Mouse (Mus musculus): ENCODE results near the gene Plin5.

The Plin5 gene

DNA sequence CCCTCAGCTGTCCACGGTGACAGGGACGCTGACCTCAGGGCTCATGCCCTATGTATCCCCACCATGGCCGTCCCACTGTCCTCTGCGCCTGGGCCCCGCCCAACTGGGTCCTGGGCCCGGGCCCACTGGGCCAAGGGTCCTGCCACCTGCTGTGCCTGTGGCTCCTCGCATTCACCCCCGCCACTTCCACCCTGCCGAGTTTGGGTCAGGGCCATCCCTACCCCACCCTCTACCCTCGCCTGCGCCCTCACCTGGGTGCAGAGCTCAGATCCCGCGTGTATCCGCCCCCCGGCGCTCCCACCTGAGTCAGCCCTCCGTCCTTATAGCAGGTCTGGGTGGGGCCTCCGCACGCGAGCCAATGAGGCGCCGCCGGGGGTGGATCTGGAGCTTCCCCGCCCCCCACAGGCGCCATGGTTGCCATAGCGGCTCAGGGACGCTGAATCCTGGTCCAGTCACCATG lies at the start of gene Plin5:
Gene Plin5, minus strand, starts transcription at position 346 of the 460 bp plus-strand sequence.
- CTCF ChIA-PET = interaction anchor here (0.6 to 1.5 kb wide), 17 partner anchors 8 to 240 kb away, joined by 3 to 10 read pairs (median 4); partner anchors contain the start of genes Sh3gl1 (in 2 of the 4), Fem1a (in 1 of the 4), Hdgfl2 (in 1 of the 4) and Plin4 (in 1 of the 4)

DNA sequence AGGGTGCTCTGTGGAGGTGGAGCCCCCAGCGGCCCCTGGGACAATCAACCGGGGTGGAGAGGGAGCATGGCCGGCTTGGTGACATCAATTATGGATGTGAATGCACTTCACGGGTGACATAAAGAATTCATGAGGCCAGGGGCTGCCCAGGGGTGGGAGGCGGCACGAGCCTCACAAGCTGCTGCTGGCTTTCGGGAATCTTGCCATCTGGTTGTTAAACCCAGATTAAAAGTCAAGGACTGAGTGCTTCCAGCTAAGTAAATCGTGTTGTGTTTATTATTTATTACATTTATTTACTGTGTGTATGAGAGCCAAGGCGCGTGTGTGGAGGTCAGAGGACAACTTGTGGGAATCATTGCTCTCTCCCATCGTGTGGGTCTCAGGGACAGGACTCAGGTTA lies 48.3 kb upstream of the Plin5 start:
- CTCF ChIA-PET = interaction anchor here in 2 of 4 experiments (0.5 to 1.8 kb wide), 3 partner anchors 90 to 462 kb away, joined by 3 to 5 read pairs (median 4); partner anchors contain the start of gene Catsperd (in 1 of the 2)
- POLR2A ChIA-PET = interaction anchor here in 2 of 4 experiments (0.5 to 1.8 kb wide), 7 partner anchors 16 to 213 kb away, joined by 3 to 6 read pairs (median 3); partner anchors contain the start of genes Dpp9 (in 1 of the 2), Ebi3 (in 1 of the 2) and Sema6b (in 1 of the 2)

More for the DNA sequence above, at the start of gene Plin5:
- POLR2A ChIA-PET = interaction anchor here in 3 of 4 experiments (0.8 to 1.9 kb wide), 24 partner anchors 9 to 510 kb away, joined by 3 to 10 read pairs (median 3); partner anchors contain the start of genes Hdgfl2 (in 2 of the 3), Ubxn6 (in 2 of the 3), Chaf1a (in 1 of the 3) and Lonp1 (in 1 of the 3)

DNA sequence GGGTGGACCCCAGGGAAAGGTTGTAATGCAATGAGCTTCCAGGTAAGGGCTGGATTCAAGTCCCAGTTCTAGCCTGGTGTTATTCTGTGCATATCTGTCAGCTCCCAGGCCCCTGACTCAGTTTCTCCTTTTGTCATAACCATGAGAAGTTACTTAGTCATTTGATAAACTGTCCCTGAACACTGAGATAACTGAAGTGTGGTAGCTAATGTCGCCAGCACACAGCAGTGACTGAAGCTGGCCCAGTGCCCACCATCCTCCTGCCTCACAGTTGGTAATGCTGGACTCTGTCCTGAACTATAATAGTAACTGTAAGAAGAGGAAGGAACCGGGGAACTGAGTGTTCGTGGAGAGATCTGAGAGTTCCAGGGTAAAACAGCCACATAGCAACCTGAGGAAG lies 47.1 kb upstream of the Plin5 start:
- CTCF ChIA-PET = interaction anchor here in 2 of 4 experiments (1.3 to 1.8 kb wide), 2 partner anchors 33 to 91 kb away, joined by 4 to 6 read pairs; no protein-coding TSS in a partner anchor
- POLR2A ChIA-PET = interaction anchor here in 2 of 4 experiments (1.0 to 1.8 kb wide), 7 partner anchors 9 to 136 kb away, joined by 3 to 6 read pairs (median 3); partner anchors contain the start of genes Chaf1a (in 1 of the 2), Dpp9 (in 1 of the 2), Hdgfl2 (in 1 of the 2) and Sema6b (in 1 of the 2)

DNA sequence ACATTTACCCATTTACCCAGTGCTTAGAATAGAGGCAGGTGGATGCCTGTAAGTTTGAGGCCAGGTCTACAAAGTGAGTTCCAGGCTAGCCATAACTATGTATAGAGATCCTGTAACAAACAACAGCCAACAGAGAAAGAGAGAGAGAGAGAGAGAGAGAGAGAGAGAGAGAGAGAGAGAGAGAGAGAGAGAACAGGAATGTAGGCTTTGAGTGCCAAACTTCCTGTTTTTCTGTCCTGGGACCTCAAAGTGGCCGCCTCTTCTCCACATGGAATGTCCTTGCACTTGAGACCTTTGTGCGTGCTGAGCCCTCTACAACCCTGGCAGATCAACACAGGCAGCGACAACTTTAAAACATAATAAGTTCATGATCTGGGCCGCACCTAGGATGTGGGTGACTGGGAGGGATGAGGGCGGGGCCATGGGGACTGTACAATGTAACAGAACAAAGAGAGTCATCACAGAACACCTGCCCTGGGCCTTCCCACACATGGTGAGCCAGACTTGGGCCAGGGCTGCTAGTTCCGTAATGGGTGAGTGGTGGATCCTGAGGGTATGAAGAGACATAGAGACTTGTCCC lies 46.2 kb upstream of the Plin5 start:
- ChIA-PET POLR2A (interaction anchor here in 2 of 4 experiments (1.0 to 1.3 kb wide), 6 partner anchors 11 to 137 kb away, joined by 3 to 4 read pairs (median 3); partner anchors contain the start of genes Chaf1a (in 1 of the 2), Dpp9 (in 1 of the 2) and Hdgfl2 (in 1 of the 2)), CTCF (interaction anchor here in 1 of 4 experiments (1.3 kb wide), 1 partner anchor 32 kb away, joined by 6 read pairs; no protein-coding TSS in a partner anchor)

DNA sequence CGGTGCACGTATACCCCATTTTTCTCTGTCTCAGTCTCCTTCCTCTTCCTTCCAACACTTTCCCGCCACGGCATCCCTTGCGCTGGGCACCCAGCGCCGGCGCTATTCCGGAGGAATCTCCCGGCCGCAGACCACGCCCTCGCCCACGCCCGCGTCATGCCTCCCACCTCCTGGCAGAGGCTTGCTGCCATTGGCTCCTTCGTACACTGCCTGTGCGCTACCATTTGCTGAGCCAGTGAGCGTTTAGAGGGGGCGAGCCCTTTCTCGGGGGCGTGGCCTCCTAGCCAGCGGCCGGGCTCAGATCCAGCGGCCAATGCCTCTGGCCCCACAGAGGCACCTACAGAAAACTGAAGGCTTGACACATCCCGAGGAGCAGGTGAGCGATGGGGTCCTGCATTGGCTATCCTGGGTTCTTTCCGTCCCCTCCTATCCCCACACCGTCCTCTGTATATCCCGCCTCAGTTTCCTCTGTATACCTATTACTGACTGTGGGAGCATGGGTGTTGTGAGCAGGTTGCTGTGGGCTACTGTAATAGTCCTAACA lies 44.9 kb upstream of the Plin5 start, which contains the start of gene Tnfaip8l1:
Gene Tnfaip8l1, plus strand, starts transcription at position 247 of the 544 bp plus-strand sequence.
- POLR2A ChIA-PET = interaction anchor here in 1 of 4 experiments (1.1 to 1.3 kb wide), 2 partner anchors 31 to 54 kb away, joined by 3 read pairs; no protein-coding TSS in a partner anchor

DNA sequence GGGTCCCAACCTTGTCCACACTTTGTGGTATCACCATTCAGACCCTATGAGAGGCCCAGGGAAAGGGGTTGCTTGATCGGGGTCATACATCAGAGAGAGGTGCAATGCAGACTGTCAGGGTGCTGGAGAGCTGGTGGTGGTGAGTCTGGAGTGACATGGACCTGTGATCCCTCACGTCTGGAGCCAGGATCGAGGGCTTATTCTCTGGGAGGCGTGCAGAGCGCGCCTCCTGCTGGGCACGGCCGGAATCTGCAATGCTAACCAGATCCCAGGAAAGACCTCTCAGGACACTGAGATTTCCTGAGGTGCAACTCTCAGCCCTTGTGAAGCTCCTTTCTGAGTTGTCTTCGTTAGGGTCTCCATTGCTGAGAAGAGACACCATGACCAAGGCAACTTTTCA lies 42.3 kb upstream of the Plin5 start:
- CTCF ChIA-PET = interaction anchor here (0.6 to 3.6 kb wide), 40 partner anchors 9 to 493 kb away, joined by 3 to 29 read pairs (median 4); partner anchors contain the start of genes Sema6b (in 2 of the 4), Dpp9 (in 1 of the 4), Kdm4b (in 1 of the 4) and Lonp1 (in 1 of the 4)
- POLR2A ChIA-PET = interaction anchor here in 3 of 4 experiments (0.7 to 1.8 kb wide), 16 partner anchors 9 to 120 kb away, joined by 3 to 7 read pairs (median 4); partner anchors contain the start of genes Chaf1a (in 1 of the 3), Hdgfl2 (in 1 of the 3), Plin5 (in 1 of the 3) and Ubxn6 (in 1 of the 3)

More for the DNA sequence above, 44.9 kb upstream of the Plin5 start, which contains the start of gene Tnfaip8l1:
- CTCF ChIA-PET = interaction anchor here in 1 of 4 experiments (3.6 kb wide), 1 partner anchor 31 kb away, joined by 29 read pairs; no protein-coding TSS in a partner anchor

DNA sequence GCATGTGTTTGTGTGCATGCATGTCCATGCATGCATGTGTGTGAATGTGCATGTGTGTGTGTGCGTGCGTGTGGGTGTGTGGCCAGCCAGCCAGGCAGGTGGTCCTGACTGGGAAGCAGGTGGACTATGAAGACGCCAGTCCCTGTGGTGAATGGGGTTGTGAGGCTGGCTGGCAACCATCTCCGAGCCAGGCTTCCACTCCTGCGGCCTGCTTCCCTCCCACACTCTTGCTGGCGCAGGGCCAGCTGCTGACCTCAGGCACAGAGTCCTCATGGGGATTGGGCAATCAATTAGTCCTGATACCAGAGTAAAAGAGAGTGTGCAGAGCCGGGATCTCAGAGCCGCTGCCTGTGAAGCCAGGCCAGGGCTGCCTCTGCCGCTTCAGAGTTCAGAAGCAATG lies 36.2 kb upstream of the Plin5 start:
- ChIA-PET CTCF (interaction anchor here in 2 of 4 experiments (0.5 to 1.5 kb wide), 2 partner anchors 22 to 369 kb away, joined by 3 read pairs; no protein-coding TSS in a partner anchor), POLR2A (no interaction called here)

DNA sequence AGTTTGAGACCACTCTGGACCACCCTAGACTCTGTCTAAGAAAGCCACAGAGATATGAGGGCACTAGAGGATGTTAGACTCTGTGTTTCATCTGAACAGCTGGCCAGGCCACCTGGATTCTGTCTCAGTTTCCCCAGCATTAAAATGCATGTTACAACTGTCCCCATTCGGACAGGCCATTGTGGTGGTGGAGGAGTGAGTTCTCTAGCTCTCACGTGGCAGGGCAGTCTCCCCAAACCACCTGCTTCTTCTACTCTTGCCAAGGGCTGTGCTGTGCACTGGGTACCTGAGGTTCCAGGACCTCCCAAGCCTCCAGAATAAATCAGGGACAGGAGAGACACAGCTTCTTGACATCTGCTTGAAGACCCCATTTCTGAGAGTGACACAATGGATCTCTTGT lies 32.5 kb upstream of the Plin5 start:
- ChIA-PET POLR2A (interaction anchor here in 2 of 4 experiments (1.0 to 1.7 kb wide), 4 partner anchors 11 to 31 kb away, joined by 3 to 4 read pairs (median 4); no protein-coding TSS in a partner anchor), CTCF (interaction anchor here in 2 of 4 experiments (1.0 to 1.8 kb wide), 5 partner anchors 10 to 38 kb away, joined by 3 to 5 read pairs (median 4); no protein-coding TSS in a partner anchor)

DNA sequence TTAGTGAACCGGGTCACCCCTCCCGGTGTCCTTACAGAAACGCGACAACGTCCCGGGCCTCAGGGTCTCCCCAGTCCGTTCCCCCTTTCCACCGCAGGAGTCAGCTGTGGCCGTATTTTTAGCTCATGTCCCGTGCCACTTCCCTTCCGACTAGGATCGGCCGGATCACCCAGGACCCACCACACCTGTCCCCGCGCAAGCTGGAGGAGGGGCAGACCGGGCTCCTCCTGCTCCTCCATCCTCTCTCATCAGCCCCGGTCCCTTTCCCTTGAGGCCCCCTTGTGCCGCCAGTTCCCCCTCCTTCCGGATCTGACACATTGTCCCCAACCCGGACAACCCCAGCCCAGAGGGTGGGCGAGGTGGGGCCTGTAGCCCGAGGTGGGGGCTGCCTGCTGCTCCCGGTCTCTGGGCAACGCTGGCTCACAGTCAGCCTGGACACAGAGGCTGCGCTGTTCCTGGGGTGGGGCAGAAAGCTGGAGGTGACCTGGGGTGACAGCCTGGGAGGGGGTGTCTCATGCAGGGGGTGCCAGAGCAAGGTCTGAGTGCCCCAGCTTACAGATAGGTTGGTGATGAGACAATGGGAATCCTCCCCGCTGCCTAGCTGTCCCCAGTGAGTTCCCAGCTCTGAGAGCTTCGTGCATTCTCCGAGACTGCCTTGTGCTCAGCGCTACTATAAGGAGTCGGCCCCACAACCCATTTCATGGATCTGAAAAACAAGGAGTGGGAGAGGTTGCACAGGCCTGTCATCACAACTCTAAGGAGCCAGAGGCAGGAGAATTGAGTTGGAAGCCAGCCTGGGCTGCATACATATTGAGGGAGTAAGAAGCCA lies 31.6 kb upstream of the Plin5 start:
- CTCF ChIA-PET = interaction anchor here in 2 of 4 experiments (0.7 to 1.8 kb wide), 8 partner anchors 11 to 37 kb away, joined by 3 to 9 read pairs (median 4); no protein-coding TSS in a partner anchor
- POLR2A ChIA-PET = interaction anchor here in 3 of 4 experiments (0.5 to 1.7 kb wide), 6 partner anchors 8 to 30 kb away, joined by 3 to 4 read pairs (median 4); no protein-coding TSS in a partner anchor

DNA sequence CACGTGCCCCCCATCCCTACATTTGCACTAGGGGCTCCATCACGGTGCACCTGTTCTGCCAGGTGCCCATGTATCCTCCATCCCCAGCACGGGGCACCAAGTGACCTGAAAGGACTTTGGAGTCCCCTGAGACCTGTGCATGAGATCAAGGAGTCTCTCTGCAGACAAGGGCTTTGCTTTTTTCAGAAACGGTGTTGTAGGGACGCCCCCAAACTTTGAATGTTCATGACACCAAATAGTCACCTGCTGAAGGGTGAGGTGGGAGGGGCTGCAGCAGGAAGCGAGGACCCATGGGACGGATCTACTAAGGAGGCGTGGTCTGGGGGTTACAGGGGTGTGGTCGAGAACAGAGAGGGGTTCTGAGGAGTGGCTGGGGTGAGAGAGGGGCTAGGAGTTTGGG lies 30.9 kb upstream of the Plin5 start:
- CTCF ChIA-PET = interaction anchor here in 2 of 4 experiments (0.7 to 1.8 kb wide), 4 partner anchors 10 to 17 kb away, joined by 3 to 9 read pairs (median 4); no protein-coding TSS in a partner anchor
- POLR2A ChIA-PET = interaction anchor here in 1 of 4 experiments (0.9 to 1.3 kb wide), 4 partner anchors 9 to 71 kb away, joined by 3 to 4 read pairs (median 3); partner anchors contain the start of gene Plin5

DNA sequence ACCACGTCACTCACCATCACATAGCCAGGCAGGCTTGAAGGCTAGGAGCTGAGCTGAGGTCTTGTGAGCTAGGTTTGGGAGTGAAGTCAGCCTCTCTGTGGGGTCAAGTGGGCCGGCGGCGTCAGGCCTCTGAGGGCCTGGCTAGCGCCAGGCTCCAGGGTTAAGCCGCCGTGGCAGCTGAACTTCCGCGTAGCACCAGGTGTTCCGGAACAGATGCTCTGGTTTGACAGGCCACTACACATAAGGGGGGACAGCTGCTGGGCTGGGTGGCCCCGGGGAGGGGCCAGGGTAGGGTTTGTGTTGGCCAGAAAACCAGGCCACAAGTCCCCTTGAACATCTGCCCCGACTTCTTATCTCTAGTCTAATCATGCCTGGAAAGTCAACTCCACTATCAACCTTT lies 30.0 kb upstream of the Plin5 start:
- ChIA-PET POLR2A (interaction anchor here in 2 of 4 experiments (0.5 to 1.5 kb wide), 6 partner anchors 13 to 72 kb away, joined by 3 to 4 read pairs (median 3); partner anchors contain the start of gene Plin5 (in 1 of the 2)), CTCF (interaction anchor here in 2 of 4 experiments (1.2 to 1.9 kb wide), 3 partner anchors 16 to 108 kb away, joined by 3 to 6 read pairs (median 4); no protein-coding TSS in a partner anchor)

DNA sequence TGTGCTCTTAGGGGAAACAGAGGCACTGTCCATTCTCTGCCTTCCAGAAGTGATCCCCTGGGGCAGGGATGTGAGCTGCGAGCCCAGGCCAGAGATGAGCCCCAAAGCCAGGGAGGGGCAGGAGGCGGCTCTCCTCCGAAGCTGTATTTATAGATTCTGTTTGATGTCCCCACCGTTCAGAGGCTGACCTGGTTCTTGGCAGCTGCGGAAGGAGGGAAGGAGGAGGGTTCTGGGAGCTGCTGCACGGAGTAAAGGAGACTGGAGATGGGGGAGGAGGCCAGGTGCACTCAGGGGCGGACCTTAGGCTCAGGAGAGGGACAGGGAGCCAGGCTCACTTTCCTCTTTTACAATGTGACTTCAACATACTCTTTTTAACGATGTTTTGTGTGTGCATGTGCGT lies 28.7 kb upstream of the Plin5 start:
- CTCF ChIA-PET = interaction anchor here (0.6 to 1.9 kb wide), 7 partner anchors 9 to 169 kb away, joined by 3 to 6 read pairs (median 3); no protein-coding TSS in a partner anchor
- POLR2A ChIA-PET = interaction anchor here in 1 of 4 experiments (1.5 kb wide), 1 partner anchor 24 kb away, joined by 3 read pairs; the partner anchor contains the start of gene Lrg1

DNA sequence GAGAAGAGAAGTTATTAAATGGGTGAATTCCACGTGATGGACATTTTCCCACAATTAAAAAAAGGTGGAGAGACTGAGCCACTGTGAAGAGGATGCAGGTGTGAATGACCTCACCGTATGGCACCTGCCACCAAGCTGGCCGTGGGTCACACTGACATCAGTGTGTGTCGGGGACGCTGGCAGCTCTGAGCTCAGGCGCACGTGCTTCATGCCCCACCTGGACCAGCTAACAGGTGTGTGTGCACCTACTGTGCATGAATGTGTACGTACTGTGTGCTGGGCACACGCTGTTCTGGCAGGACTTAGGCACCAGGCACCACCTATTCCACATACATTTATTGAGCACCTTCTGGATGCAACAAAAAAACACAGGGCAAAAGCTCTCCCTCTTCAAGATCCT lies 27.1 kb upstream of the Plin5 start:
- CTCF ChIA-PET = interaction anchor here in 2 of 4 experiments (0.7 to 1.5 kb wide), 3 partner anchors 13 to 409 kb away, joined by 3 read pairs; no protein-coding TSS in a partner anchor

DNA sequence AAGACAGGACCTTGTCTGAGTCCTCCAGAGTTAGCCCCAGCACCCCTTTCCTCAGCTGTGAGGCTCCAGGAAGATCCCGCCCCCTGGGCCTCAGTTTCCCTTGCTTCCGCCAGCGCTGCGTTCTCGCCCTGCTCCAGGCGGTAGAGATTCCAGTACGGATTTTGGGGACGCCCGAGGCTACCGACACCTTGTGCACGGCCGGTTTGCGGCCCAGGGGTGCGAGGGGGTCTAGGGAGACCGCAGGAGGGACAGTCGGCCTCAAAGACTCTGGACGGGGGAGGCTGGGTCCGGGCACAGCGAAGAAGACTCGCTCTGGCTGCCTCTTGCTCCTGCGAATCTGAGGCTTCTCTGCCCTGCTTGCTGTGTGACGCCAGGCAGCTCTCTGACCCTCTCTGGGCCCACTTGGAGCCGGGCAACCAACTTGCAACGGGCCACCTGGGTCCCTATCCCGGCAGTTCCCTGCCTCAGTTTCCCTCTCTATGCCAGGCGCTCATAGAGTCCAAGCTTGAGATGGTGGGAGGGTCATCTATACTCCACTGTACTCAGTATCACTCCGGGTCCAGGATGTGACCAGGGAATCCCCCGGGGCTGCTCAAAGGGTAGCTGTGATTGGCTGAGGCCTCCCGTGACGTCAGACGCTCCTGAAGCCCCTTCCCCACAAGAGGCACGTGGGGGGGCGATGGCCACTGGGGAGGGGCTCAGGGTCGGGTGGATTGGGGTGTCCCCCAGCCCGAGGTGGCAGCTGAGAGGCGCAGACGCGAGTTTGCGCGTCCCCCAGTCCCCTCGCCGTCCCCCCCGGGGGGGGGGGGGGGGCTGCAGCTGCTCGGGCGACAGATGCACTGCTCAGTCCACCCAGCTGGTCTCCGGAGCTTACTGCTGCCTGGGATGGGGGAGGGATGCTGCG lies 24.6 kb upstream of the Plin5 start:
- ChIA-PET POLR2A (interaction anchor here (0.5 to 1.9 kb wide), 21 partner anchors 10 to 1106 kb away, joined by 3 to 7 read pairs (median 3); partner anchors contain the start of genes Hdgfl2 (in 2 of the 4), Chaf1a (in 1 of the 4), Dpp9 (in 1 of the 4) and Gpr108 (in 1 of the 4)), CTCF (interaction anchor here (0.5 to 3.5 kb wide), 15 partner anchors 8 to 501 kb away, joined by 3 to 20 read pairs (median 3); no protein-coding TSS in a partner anchor)

More for the DNA sequence above, 27.1 kb upstream of the Plin5 start:
- POLR2A ChIA-PET = interaction anchor here in 1 of 4 experiments (1.1 kb wide), 1 partner anchor 26 kb away, joined by 3 read pairs; no protein-coding TSS in a partner anchor
